Mouse (Mus musculus) thymus, adult 2 months (tissue): ENCODE data around the gene Hist1h1c.

ENCODE experiments used
- CTCF ChIP-seq: fragments of 200-500 bp; IDR thresholded peaks from 2 replicates; pipeline ENCODE4 v1.5.1; 2012; ENCODE audit warnings: mild to moderate bottlenecking, control low read depth, low read length, moderate library complexity, borderline replicate concordance; ENCODE audit not compliant: control insufficient read depth, poor library complexity, insufficient read depth; ENCODE audit errors: extremely low read depth
- POLR2A ChIP-seq: fragments of 200-500 bp; IDR thresholded peaks from 2 replicates; pipeline ENCODE4 v1.6.1; 2012; ENCODE audit warnings: mild to moderate bottlenecking, low read length, control low read depth, moderate library complexity; ENCODE audit not compliant: control insufficient read depth, poor library complexity, insufficient read depth; ENCODE audit errors: extremely low read depth

DNA sequence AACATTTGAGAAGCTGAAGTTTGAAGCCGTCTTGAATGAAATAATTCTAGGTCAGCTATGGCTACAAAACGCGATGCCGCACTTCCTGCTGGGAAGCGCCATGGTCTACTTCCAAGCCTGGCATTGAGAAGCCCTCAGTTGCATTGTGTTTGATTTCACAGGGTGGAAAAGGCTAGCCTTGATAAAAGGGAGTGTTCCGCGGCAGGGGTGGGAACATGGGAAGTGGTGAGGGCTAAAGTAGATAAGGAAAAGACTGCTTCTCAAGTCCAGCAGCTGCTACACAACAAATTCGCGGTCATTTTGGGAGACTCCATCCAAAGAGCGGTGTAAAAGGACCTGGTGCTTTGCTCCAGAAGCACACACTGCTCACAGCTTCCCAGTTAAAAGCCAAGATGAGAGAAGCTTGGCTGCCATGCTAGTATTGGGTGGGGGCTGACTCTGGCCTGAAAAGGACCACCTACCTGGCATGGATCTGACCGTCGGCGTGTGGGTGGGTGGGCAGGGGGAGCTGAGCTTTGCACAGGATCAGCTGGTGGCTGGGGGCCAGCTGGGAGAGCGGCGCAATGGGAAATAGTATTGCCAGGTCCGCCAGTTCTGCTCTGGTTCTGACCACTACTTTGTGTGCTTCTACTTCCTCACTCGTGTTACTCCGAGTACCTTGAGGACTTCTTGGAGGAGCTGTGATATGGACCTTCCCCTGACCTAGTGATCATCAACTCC lies 10.0 kb upstream of the Hist1h1c start:
- no peak for TF ChIP-seq CTCF
- TF ChIP-seq POLR2A = no peak
